Mouse (Mus musculus): Measurements from ENCODE around the gene Gja5.

DNA sequence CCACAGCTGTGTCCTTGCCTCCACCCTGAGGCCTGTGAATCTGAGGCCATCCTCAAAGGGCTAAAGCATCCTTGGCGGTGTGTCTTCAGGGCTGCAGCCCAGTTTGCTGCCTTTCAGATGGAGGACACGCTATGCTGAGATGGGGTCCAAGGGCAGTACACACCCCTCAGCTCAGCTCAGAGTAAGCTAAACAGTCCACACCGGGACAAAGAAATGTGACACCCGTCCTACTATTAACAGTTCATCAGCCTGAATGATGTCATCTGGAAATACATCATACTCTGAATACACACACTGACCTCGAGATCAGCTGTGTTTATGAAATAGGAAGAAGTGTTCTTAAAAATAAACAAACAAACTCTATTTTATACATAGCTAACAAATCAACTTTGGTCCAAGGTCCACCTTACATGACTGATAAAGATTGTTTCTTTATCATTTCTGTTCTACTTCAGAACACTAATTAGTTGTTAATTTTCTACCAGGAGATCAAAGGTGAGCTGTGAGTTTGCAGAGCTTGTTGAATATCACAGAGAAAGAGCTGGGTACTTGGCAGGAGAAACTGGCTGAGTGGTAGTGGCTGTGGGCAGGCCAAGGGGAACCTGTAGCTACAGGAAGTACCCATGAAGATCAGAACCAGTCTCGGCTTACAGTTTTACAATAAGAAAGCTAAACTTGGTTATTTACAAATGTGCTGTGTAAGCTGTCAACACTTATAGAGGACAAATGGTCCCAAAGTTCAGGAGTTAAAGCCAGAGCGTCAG, 29.5 kb upstream of the Gja5 start:
- TF ChIP-seq POLR2A (IDR thresholded peaks at IDR 0.05; ENCODE audit: insufficient read length, low read depth): no peak
- TF ChIP-seq POLR2AphosphoS2 (IDR thresholded peaks at IDR 0.05; ENCODE audit: insufficient read length, low read depth): no peak
- TF ChIP-seq MYOD1 (IDR thresholded peaks at IDR 0.05; ENCODE audit: control insufficient read depth in 1 of 3, insufficient read length in 2 of 3, low read depth in 2 of 3): no peak
- TF ChIP-seq MYOG (IDR thresholded peaks at IDR 0.05; ENCODE audit: control insufficient read depth in 1 of 3, insufficient read depth in 1 of 3, insufficient read length in 2 of 3, low read depth in 2 of 3): no peak
- TF ChIP-seq MAX (IDR thresholded peaks at IDR 0.05; ENCODE audit: low read depth): no peak
- TF ChIP-seq SRF (IDR thresholded peaks at IDR 0.05; ENCODE audit: control insufficient read depth, insufficient read length, low read depth): no peak
- no peak for TF ChIP-seq TCF12 (IDR thresholded peaks at IDR 0.05; ENCODE audit: insufficient read depth, poor library complexity, severe bottlenecking)
- no peak for TF ChIP-seq USF1 (IDR thresholded peaks at IDR 0.05; ENCODE audit: low read depth)
- no peak for TF ChIP-seq E2F4 (IDR thresholded peaks at IDR 0.05; ENCODE audit: insufficient read depth)
- TF ChIP-seq TCF3 (IDR thresholded peaks at IDR 0.05; ENCODE audit: insufficient read length, low read depth): no peak
- no peak for TF ChIP-seq REST (IDR thresholded peaks at IDR 0.05; ENCODE audit: insufficient read depth, insufficient read length)

All from myocyte (in vitro differentiated cells).